Comparison of ENCODE assay signal across 10 mouse cellular contexts in genomic region chr13:97533896-97534666, GRCm38 (mm10).
DNase-seq lines count a peak whose midpoint lies in the region; ATAC-seq and TF ChIP-seq lines count a peak whose summit lies in the region.
"Had no signal": no experiment of that assay in that cellular context is flagged by ENCODE, and none has a peak within 500 bp of the region (broad histone marks: within the 10 kb centered on the region; RNA-seq: fewer than 3 reads in every experiment).

No protein-coding gene starts in this region.

- H3K9me3 ChIP-seq in embryonic facial prominence, embryonic 14.5 days (ENCODE audit: control insufficient read depth, low read length): no peaks in the 10 kb centered on the region
- H3K9me3 ChIP-seq: liver, embryonic 13.5 days had no signal

- no peak for TF ChIP-seq CTCF in left cerebral cortex, adult 2 months (IDR thresholded peaks at IDR 0.05)

- peak overlapping the region; percentile 51; the same call in 1 of the 2 replicates for H3K27ac ChIP-seq in left cerebral cortex, adult 2 months
- H3K27ac ChIP-seq in embryonic facial prominence, embryonic 14.5 days (replicated peaks; ENCODE audit: low read depth, low read length): no peak overlapping the region
- H3K27ac ChIP-seq: liver, embryonic 13.5 days had no signal

- no peaks in the 10 kb centered on the region for H3K27me3 ChIP-seq in embryonic facial prominence, embryonic 14.5 days (replicated peaks; ENCODE audit: control insufficient read depth, insufficient read depth, low read length)
- H3K27me3 ChIP-seq: liver, embryonic 13.5 days had no signal

- 58% methylated on average over 11 of the region's 11 CpGs for WGBS in embryonic facial prominence, embryonic 14.5 days

- no peaks in the 10 kb centered on the region for H3K36me3 ChIP-seq in embryonic facial prominence, embryonic 14.5 days (ENCODE audit: control insufficient read depth, insufficient read depth, low read length)
- H3K36me3 ChIP-seq: liver, embryonic 13.5 days had no signal

- H3K4me2 ChIP-seq in embryonic facial prominence, embryonic 14.5 days (ENCODE audit: low read depth, low read length): no peak overlapping the region
- H3K4me2 ChIP-seq: liver, embryonic 13.5 days had no signal

- H3K4me1 ChIP-seq in embryonic facial prominence, embryonic 14.5 days (ENCODE audit: control insufficient read depth, insufficient read depth, low read length): 0 out of 2 replicates have a peak, but pooled peaks cover 9% of the 10 kb centered on the region

- ATAC-seq in embryonic facial prominence, embryonic 14.5 days (ENCODE audit: low read depth): peak; percentile 91
- ATAC-seq in megakaryocyte-erythroid progenitor cell, adult 5-6 weeks (replicated peaks; ENCODE audit: low FRiP score, low TSS enrichment, poor library complexity, severe bottlenecking): peak; percentile 63; the same call in 1 of the 2 replicates

- no peak overlapping the region for H3K4me3 ChIP-seq in left cerebral cortex, adult 2 months
- H3K4me3 ChIP-seq in embryonic facial prominence, embryonic 14.5 days (ENCODE audit: low read depth, low read length): no peak overlapping the region
- H3K4me3 ChIP-seq: liver, embryonic 13.5 days had no signal

- H3K9ac ChIP-seq in embryonic facial prominence, embryonic 14.5 days (ENCODE audit: low read depth, low read length): no peak overlapping the region
- H3K9ac ChIP-seq: liver, embryonic 13.5 days had no signal

- intact Hi-C loops in left cerebral cortex, adult 2 months (cut with DNase I): no loop called here
- intact Hi-C loops in gastrocnemius, postnatal 36 days (cut with DNase I): no loop called here

- DNase-seq in cerebellum, postnatal 10 days: peak; percentile 43 to 50
- DNase-seq in cerebellum, postnatal 4 days (ENCODE audit: low spot score in 2 of 2): no peak
- DNase-seq in left cerebral cortex, adult 2 months (ENCODE audit: extremely low spot score in 1 of 2, low spot score in 2 of 2): no peak
- DNase-seq in left cerebral cortex, adult 11 months (ENCODE audit: low spot score): no peak
- DNase-seq in embryonic facial prominence, embryonic 14.5 days (ENCODE audit: low spot score): peak; percentile 94
- no peak for DNase-seq in gastrocnemius, postnatal 36 days
- DNase-seq in right cerebral cortex, adult 2 months (ENCODE audit: low spot score in 2 of 2): no peak
- DNase-seq: gastrocnemius, postnatal 25 days; liver, embryonic 13.5 days had no signal

Comparison
In these comparisons a context has a peak if more than half of its experiments do, and no peak if none do; other contexts are left out.
1. DNase-seq: peak in cerebellum, postnatal 10 days (2 of 2) and embryonic facial prominence, embryonic 14.5 days (single experiment); none in cerebellum, postnatal 4 days (0 of 2), left cerebral cortex, adult 2 months (0 of 2), left cerebral cortex, adult 11 months (single experiment), gastrocnemius, postnatal 36 days (0 of 2) and right cerebral cortex, adult 2 months (0 of 2).